Mouse (Mus musculus) spleen, postnatal 14 days (tissue): ENCODE results near the gene Kcnab3.
"Not testable (repeated sequence)": the region's sequence is repeated elsewhere in the genome, so short reads cannot be mapped to it uniquely, and the experiment has no call there.

Experiments
- DNase-seq, 2 experiments: peaks; one replicate each; pipeline ENCODE4 v3.0.0; 2021 to 2022; ENCODE audit warnings: low spot score in 2 of 2

The Kcnab3 gene

DNA sequence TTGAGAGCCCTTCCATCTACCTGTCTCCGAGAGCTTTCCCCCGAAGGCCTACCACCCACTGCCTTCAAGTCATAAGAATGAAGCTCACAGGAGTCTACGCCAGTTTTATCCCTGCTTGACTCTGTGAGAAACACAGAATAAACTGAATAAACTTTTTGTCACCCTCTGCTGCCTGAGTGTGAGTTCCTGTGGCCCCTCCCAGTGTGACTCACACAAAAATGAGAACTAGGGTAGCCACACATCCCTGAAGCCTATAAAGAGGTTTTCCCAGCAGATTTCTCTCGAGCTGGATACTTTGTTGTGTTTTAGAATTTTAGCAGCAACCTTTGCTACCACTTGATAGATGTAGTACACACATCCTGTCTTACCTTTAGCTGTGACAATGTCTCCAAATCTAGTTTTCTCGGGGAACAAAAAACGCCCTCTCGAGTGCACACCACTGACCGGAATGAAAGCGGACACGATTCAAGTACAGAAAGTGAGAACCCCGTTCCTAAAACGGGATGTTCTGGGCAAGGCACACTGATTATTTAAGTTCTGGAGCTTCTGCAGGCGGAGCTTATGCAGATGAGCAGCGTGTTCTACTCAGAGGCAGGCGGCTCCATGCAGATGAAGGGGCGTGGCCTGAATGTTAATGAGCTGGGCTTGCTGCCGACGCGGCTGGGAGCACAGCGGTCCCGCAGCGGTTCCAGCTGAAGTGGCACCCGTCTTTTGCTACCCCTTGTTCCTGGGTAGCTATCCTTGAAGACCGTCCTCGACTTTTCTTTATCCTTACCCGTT, at the start of gene Kcnab3:
Gene Kcnab3, plus strand, starts transcription at position 631 of the 780 bp plus-strand sequence.
- peak; percentile 74 to 84 for DNase-seq

DNA sequence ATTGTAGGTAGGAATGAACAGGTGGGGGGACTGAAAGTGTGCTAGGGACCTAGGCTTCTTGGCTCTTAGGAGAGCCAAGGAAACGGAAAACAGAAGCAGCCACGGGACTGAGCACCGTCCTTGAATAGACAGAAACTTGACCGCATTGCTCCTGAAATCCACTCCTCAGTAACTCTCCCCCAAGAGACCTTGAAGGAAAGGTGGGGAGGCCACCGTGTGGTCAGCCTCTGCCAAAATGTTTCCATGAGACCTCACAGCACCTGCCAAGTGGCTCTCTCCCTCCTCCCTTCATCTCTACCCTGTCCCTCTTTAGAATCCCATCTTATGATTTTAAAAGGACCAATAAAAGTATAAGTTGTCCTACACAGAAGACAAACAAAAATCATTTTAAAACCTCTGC, 48.8 kb upstream of the Kcnab3 start:
- DNase-seq, result no peak

DNA sequence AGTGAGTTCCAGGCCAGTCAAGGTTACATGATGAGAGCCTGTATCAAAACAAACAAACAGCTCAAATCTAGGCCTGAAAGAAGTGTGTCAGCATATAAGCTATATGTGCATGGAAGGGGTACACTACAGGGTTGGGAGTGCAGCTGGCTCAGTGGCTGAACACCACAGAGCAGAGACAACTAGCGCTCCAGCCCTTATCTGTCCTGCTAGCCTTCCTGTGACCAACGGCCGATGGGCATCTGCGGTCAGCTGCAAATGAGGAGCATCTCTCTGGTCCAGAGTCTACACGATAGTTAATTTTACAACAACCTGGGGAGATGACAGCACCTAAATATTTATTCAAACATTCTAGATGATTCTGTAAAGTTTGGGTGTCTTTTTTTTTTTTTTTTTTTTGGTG, 34.9 kb upstream of the Kcnab3 start:
- DNase-seq, result no peak

DNA sequence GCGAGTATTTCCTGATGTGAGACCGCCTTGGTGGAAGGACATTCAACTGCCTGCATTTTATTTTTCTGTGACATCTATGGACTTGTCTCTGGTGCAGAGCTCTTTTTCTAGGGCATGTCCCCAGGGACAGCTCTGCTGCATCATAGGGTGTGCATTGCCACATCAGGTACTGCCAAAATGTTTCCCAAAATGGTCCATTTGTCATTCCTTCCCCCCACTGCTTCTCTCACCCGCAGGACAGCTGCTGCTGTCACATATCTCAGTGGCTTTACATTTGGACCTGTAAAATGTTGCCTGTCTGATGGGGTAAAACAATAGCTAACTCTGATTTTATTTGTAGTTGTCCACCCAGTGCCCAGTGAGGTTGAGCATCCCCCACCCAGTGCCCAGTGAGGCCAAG, 30.8 kb upstream of the Kcnab3 start:
- no peak for DNase-seq

DNA sequence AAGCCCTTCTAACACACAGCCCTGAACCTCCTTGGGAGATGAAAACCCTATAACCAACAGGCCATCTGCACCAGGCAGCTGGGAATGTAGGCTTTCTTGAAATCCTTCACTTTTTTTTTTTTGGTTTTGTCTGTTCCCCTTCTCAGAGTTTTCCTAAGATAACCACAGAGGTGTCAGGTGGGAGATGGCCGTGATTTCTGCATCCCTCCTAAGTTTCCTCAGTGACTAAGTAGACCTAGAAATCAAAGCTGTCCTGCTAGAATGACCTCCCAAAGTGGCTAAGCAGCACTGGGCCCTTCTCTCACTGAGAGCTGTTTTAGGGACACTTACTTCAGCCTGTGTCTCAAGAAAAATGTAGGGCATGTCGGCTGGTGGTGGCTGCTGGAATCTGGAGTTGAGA, 28.3 kb upstream of the Kcnab3 start:
- DNase-seq, result no peak

DNA sequence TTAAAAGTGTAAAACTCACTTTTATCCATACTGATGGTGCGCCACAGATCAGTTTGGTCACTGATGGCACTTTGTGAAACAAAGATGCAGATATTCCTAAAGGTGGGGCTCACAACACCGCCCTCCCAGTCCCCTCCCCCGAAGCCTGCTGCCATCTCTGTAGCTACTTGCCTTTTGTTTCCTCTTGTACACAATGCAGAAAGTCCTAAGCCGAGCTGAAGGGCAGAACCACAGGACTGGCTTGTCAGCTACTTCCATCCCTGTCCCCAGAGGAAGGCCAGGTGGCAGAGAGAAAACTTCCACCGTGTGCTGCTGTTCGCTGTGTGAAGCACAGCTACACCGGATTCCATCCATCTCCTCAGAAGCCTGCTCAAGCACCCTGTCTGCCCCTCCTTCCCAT, 27.8 kb upstream of the Kcnab3 start:
- no peak for DNase-seq

DNA sequence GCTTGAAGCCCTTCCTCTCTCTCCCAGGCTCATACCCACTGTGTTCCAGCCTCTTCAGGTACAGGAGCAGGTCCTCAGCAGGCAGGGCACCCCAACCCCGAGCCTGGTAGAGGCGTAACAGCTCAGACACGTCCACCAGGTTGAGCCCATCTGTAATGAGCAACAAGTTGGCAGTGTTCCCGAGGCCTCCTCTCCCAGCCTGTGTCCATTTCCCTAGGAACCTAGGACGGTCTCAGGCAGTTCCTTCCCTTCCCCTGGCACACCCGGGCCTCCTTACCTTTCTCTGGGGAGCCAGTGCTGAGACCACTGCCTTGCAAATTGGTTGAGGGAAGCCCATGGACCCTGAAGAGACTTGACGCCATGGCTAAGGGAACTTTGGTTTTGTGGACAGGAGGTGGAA, 23.2 kb upstream of the Kcnab3 start:
- DNase-seq, result no peak

DNA sequence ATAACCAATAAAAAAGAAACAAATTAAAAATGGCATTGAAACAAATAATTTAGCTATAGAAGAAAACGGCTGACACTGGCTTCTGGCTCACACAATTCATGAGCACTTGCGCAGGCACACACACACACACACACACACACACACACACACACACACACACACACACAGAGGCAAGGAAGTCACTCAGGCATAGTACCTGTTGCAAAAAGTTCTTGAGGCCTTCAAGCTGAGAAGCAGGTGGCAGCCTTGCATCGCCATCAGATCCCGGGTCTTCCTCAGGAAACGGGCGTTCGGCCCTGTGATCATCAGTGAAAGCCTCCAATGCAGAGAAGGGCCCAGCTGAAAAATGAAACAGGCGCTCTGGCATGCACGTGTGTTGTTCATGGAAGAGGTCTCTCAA, 20.8 kb upstream of the Kcnab3 start:
- no peak for DNase-seq

DNA sequence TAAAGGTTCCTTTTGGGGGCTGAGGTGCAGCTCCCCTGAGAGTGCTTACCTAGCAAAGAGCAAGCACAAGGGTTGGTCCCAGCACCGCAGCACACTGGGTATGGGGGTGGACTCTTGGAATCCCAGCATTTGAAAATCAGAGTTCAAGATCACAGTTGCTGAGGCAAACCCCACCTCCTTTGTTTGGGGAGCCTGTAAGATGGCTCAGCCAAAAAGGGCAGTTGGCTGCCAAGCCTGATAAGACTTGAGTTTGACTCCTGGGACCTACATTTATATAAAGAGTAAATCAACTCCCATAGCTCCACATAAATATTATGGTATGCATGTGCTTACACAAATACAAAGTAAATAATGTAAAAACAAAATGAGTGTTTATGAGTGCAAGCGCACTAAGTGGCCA, 20.0 kb upstream of the Kcnab3 start:
- DNase-seq, result no peak

DNA sequence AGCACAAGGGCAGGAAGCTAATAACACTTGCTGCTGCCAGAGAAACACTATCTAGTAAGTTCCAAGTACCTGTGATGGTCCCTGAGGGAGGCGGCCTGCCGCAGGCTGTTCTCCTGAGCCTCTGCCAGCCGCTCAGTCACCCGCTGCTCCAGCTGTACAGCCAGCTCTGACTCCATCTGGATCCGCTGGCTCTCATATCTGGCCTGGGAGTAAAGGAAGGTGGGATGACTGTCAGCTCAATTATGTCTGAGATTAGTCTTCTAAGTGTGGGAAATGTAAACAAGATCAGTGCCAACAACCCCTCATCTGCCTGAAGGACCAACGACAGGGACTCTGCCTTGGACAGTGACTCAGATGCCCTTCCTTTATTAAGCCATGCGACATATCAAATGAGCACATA, 14.8 kb upstream of the Kcnab3 start:
- no peak for DNase-seq

DNA sequence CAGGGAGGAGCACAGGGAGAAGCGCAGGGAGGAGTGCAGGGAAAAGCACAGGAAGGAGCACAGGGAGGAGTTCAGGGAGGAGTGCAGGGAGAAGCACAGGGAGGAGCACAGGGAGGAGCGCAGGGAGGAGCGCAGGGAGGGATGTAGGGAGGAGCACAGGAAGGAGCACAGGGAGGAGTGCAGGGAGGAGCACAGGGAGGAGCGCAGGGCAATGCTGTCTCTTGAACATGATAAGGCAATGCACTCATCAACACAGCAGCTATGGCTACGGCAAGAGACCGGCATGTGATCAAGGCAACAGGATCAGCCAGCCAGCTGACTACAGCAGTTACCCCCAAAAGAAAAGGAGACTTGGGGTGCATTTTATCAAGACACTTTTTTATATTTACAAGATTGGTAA, 9.7 kb upstream of the Kcnab3 start:
- DNase-seq, result no peak

DNA sequence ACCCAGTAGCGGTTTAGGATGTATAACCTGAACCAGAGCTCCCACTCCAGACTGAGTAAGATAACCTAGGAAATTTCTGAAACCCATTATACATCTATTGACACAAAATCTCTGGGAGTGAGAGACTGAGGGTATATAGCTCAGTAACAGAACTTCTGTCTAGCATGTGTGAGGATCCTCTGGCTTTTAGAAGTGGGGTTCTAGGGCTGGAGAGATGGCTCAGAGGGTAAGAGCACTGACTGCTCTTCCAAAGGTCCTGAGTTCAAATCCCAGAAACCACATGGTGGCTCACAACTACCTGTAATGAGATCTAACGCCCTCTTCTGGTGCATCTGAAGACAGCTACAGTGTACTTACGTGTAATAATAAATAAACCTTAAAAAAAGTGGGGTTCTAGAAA, 8.1 kb upstream of the Kcnab3 start:
- DNase-seq, result not testable (repeated sequence)

DNA sequence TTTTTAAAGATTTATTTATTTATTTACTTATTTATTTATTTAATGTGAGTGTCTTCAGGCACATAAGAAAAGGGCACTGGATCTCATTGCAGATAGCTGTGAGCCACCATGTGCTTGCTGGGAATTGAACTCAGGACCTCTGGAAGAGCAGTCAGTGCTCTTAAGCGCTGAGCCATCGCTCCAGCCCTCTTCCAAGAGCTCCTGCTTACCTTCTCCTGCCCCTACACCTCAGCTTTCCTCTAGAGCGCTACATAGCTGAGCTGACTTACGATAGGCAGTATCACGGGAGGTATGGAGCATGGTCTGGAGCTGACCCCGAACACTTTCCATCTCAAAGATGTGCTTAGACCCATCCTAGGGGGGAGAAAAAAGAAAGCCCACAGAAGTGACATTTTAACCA, 4.5 kb upstream of the Kcnab3 start:
- DNase-seq, result no peak

DNA sequence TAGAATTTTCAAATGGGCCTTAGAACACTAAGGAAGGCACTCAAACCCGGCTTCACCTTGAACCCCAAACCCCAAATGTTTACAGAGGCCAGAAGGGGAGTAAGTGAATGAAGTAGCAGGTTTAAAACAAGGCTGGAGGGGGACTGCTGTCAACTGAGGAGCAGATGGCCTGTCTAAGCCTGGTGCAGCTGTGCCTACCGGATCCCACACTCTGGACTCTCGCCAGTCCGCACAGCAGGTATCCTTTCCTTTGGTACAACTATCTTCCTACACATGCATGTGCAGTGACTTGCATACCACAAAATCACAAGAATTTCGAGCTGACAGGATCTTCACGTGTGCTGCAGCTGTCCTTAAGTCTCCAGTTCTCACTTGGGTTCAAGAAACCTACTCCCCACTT, 4.0 kb upstream of the Kcnab3 start:
- no peak for DNase-seq

DNA sequence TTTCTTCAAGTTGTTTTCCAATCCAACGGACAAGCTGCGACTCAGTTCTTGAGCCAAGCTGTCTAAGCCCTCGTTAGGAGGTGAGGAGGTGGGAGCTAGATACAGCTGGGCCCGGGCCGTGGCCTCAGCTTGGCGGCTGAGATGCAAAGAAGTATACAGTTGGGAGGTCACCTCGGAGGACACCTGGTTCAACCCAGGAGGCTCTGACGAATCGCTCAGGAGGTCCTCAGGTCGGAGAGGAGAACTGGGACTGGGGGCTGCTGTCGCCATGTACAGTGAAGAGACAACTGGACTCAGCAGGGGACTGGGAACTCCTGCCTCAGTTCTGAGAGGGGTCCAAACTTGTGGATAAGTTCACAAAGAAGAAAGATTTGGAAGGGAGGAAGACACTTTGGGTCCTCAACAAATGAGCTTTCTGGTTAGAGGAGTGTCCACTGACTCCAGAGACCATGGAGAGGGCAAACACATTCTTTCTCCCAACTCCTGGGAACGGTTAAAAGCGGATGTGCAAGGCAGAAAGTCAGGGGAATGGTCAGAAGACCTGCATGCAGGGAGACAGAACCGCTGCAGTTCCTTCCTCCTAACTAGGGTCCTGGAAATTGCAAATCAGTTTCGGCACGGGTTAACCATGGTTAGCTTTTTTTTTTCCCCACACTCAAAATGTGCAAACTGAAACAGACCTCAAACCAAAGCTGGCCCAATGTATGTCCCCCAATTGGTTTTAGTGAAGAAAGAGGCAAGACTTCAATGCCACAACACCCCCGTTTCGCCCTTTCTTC, 3.2 kb upstream of the Kcnab3 start:
- no peak for DNase-seq

DNA sequence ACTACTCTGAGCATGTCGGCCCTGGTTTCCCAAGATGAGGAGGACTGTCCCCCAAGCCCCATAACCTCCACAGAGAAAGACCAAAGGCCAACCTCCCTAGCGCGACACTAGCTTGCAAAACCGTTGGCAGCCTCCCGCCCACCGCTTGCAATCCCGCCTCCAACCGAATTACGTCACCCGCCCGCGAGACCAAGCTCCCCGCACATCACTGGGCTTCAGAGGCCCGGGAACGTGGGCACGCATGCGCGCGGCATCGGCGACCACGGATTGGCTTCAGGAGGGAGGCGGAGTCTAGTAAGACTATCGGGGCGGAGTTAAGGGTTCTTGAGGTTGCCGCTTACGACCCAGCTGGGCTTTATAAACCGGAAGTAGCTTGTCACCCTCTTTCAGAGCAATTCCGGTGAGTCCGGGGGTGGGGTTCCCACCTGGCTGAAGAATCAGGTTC, 2.4 kb upstream of the Kcnab3 start, which contains the start of the genes Cntrob and Trappc1:
Gene Cntrob, minus strand, starts transcription at position 109 of the 445 bp plus-strand sequence.
Gene Trappc1, plus strand, starts transcription at position 314 of the 445 bp plus-strand sequence.
- peak; percentile 98 for DNase-seq

DNA sequence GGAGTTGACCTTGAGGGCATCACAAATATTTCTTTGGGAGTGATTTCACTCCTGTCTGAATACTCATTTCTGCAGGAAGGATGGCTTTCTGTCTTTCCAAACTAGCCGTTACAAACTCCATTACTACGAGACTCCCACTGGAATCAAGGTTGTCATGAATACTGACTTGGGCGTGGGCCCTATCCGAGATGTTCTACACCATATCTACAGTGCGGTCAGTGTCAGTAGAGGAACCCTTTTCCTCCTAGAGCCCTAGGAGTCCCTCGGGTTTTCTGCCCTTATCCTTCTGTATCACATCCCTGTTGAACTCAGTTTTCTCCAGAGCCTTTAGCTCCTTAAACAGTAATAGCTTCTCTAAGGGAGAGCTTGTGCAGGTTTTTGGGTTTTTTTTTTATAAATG, 1.3 kb upstream of the Kcnab3 start:
- no peak for DNase-seq

DNA sequence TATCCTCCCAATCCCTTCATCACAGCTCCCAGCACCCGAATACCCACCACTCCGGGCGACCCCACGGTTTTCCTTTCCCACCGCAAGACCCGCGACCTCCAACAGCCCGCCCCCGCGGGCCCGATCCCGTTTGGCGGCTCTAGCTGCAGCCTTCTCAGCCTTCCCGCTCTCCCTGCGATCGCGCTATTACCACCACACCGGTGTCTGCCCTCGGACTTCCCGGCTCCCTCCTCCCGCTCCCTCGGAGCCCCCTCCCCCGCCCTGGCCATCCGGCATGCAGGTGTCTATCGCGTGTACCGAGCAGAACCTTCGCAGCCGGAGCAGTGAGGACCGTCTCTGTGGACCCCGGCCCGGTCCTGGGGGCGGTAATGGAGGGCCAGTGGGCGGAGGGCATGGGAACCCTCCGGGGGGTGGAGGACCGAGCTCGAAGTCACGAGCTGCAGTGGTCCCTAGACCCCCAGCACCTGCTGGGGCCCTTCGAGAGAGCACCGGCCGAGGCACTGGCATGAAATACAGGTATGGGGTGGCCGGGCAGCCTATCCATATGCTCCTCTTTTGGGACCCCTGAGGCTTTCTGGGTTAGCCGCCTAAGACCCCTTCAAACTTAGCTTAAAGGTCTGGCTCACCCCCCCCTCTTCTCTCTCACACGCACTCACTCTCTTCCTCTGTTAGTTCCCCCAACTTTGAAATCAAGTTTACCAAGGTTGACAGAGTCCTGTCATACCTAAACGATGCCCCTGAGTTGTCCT, 524 bp downstream of the Kcnab3 start:
- no peak for DNase-seq

DNA sequence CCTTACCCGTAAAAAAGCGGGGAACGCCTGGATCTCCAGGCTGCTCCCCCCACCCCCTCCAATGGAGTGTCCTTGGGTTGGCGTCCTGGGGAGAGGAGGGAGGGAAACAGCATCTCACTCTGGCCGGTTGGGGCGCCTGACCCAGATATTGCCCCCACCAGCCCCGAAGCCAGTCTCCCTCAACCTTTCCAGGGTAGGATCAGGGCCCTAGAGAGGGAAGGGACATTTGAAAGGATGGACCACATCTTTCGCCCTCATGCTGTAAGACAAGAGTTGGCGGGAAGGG, 1.0 kb downstream of the Kcnab3 start:
- DNase-seq, result no peak

DNA sequence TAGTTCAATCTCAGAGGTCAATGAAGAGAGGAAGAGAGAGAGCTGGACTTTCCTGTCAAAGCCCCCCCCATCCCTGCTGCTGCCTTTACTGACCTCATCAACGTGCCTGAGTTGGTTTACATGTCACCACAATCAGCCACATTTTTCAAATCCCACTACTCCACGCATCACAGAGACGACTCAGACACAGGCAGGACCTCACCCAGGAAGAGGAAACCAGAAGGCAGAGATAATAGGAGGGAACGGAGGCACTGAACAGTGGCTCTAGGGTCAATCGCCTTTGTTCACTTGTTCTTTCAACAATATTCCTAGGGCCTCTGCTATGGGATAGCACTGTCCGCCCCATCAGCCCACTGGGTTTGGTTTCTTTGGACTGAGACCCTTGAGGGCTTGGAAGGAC, 1.6 kb downstream of the Kcnab3 start:
- DNase-seq, result no peak

DNA sequence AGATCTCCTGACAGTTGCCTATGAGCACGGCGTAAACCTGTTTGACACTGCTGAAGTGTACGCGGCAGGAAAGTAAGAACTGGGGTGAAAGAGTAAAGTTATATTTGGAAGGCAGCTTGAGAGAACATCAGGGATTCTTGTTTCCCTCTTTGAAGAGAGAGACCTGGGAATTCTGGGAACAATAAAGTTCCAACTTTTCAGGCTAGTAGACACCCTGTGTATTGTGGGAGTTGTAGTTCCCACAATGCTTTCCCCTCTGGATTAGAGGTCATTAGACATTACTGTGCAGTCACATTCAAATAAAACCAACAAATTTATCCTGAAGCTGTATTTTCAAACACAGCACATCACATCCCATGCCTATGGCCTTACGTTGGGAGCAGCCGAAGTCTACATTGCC, 2.5 kb downstream of the Kcnab3 start:
- DNase-seq, result no peak

DNA sequence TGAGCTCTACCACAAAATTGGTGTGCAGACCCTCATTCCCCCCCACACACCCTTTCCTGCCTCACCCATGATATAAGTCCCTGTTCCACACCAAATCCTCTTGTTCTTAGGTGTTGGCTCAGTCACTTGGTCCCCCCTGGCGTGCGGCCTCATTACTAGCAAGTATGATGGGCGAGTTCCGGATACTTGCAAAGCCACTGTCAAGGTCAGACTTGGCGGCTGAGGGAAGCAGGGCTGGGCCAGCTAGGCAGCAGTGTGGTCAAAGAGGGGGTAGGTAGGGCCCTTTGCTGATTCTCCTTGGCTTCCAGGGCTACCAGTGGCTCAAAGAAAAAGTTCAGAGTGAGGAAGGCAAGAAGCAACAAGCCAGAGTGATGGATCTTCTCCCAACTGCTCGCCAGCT, 5.1 kb downstream of the Kcnab3 start:
- no peak for DNase-seq
